27 mouse cellular contexts compared by ENCODE assay signal in the genomic region with DNA sequence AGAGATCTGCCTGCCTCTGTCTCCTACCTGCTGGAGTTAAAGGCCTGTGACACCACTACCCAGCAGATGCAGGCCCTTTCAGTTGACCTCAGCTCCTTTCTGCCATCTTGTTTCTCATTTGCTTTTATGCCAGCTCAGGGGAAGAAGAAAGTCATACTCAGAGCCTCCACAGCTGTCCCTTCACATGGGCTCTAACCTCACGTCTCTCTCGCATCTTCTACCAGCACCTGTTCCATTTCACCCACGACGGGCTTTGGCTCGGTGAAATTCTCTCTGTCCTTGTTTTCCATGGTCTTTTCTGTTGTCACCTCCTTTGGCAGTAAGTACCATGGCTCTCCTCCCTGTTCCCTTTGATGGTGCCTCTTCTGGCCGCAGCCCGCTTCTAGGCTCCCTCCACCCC. TPM values are rescaled to one million over a fixed set of nuclear protein-coding genes. Genes with fewer than 3 reads are reported as not detected.
DNase-seq lines count a peak whose midpoint lies in the region; ATAC-seq and TF ChIP-seq lines count a peak whose summit lies in the region.
"Had no signal": no experiment of that assay in that cellular context is flagged by ENCODE, and none has a peak within 500 bp of the region (broad histone marks: within the 10 kb centered on the region; RNA-seq: fewer than 3 reads in every experiment).

No protein-coding gene starts in this region.

- ATAC-seq in heart, embryonic 12.5 days (ENCODE audit: insufficient number of reproducible peaks, low FRiP score): no peak
- no peak for ATAC-seq in embryonic facial prominence, embryonic 14.5 days (ENCODE audit: low read depth)
- ATAC-seq in intestine, postnatal 0 days: no peak
- ATAC-seq: forebrain, embryonic 14.5 days; hindbrain, embryonic 16.5 days; Patski had no signal

- 0 out of 2 replicates have a peak, but pooled peaks cover under 1% of the 10 kb centered on the region for H3K79me2 ChIP-seq in macrophage (ENCODE audit: inconsistent target)

- H3K4me3 ChIP-seq in heart, embryonic 10.5 days: no peak overlapping the region
- H3K4me3 ChIP-seq in heart, embryonic 12.5 days: no peak overlapping the region
- H3K4me3 ChIP-seq in bone marrow, adult 2 months (replicated peaks; ENCODE audit: control insufficient read depth, low read depth, low read length): no peak overlapping the region
- H3K4me3 ChIP-seq in embryonic facial prominence, embryonic 14.5 days (ENCODE audit: low read depth, low read length): no peak overlapping the region
- no peak overlapping the region for H3K4me3 ChIP-seq in macrophage (ENCODE audit: inconsistent target)
- H3K4me3 ChIP-seq in intestine, postnatal 0 days (ENCODE audit: low read depth, low read length): no peak overlapping the region
- H3K4me3 ChIP-seq: heart, adult 2 months; heart, embryonic 15.5 days; megakaryocyte, embryonic 14.5 days; midbrain, embryonic 12.5 days; neural tube, embryonic 13.5 days had no signal

- WGBS in heart, embryonic 10.5 days: 93% methylated on average over 7 of the region's 7 CpGs
- WGBS in heart, embryonic 12.5 days: 90% methylated on average over 7 of the region's 7 CpGs
- WGBS in bone marrow, adult 2 months: 93% methylated on average over 7 of the region's 7 CpGs
- 78% methylated on average over 7 of the region's 7 CpGs for WGBS in embryonic facial prominence, embryonic 14.5 days
- whole genome bisulfite sequencing in macrophage (ENCODE audit: missing documents): 100% methylated on average over 7 of the region's 7 CpGs
- 91% methylated on average over 7 of the region's 7 CpGs for WGBS in intestine, postnatal 0 days

- H3K27ac ChIP-seq in heart, embryonic 10.5 days: 0 out of 2 replicates have a peak overlapping the region, but pooled peaks have one; percentile 6
- no peak overlapping the region for H3K27ac ChIP-seq in heart, embryonic 12.5 days (ENCODE audit: poor library complexity, severe bottlenecking)
- peak overlapping the region; percentile 34; the same call in 1 of the 2 replicates for H3K27ac ChIP-seq in bone marrow, adult 2 months (ENCODE audit: control insufficient read depth, insufficient read depth, low read depth, low read length, poor library complexity)
- H3K27ac ChIP-seq in embryonic facial prominence, embryonic 14.5 days (replicated peaks; ENCODE audit: low read depth, low read length): peak overlapping the region; percentile 60; the same call in 1 of the 2 replicates
- H3K27ac ChIP-seq in macrophage: peak overlapping the region; percentile 81
- H3K27ac ChIP-seq in intestine, postnatal 0 days (ENCODE audit: low read depth, low read length): no peak overlapping the region
- H3K27ac ChIP-seq: heart, adult 2 months; heart, embryonic 15.5 days; midbrain, embryonic 12.5 days; neural tube, embryonic 13.5 days had no signal

- H3K4me1 ChIP-seq in heart, embryonic 10.5 days: peaks cover 74% of the 10 kb centered on the region
- peaks cover 74% of the 10 kb centered on the region for H3K4me1 ChIP-seq in heart, embryonic 12.5 days (replicated peaks)
- H3K4me1 ChIP-seq in bone marrow, adult 2 months (ENCODE audit: control insufficient read depth, insufficient read depth, low read length): peaks cover 4% of the 10 kb centered on the region; the same call in 1 of the 2 replicates
- H3K4me1 ChIP-seq in embryonic facial prominence, embryonic 14.5 days (ENCODE audit: control insufficient read depth, insufficient read depth, low read length): peaks cover 60% of the 10 kb centered on the region
- peaks cover 24% of the 10 kb centered on the region for H3K4me1 ChIP-seq in intestine, postnatal 0 days (replicated peaks; ENCODE audit: control insufficient read depth, insufficient read depth, low read length)

- H3K4me2 ChIP-seq in heart, embryonic 12.5 days: no peak overlapping the region
- H3K4me2 ChIP-seq in embryonic facial prominence, embryonic 14.5 days (ENCODE audit: low read depth, low read length): no peak overlapping the region
- H3K4me2 ChIP-seq in intestine, postnatal 0 days (replicated peaks; ENCODE audit: low read depth): no peak overlapping the region
- H3K4me2 ChIP-seq: heart, embryonic 15.5 days; liver, embryonic 11.5 days; midbrain, embryonic 12.5 days; neural tube, embryonic 13.5 days had no signal

- no peaks in the 10 kb centered on the region for H3K36me3 ChIP-seq in heart, embryonic 10.5 days
- H3K36me3 ChIP-seq in heart, embryonic 12.5 days: no peaks in the 10 kb centered on the region
- no peaks in the 10 kb centered on the region for H3K36me3 ChIP-seq in embryonic facial prominence, embryonic 14.5 days (ENCODE audit: control insufficient read depth, insufficient read depth, low read length)
- H3K36me3 ChIP-seq in macrophage (ENCODE audit: inconsistent target): no peaks in the 10 kb centered on the region
- no peaks in the 10 kb centered on the region for H3K36me3 ChIP-seq in intestine, postnatal 0 days (ENCODE audit: control insufficient read depth, insufficient read depth)
- H3K36me3 ChIP-seq: heart, embryonic 15.5 days; midbrain, embryonic 12.5 days; neural tube, embryonic 13.5 days had no signal

- no peak for DNase-seq in heart, embryonic 10.5 days (ENCODE audit: low spot score)
- no peak for DNase-seq in embryonic facial prominence, embryonic 14.5 days (ENCODE audit: low spot score)
- DNase-seq in adrenal gland, adult 18-20 months (ENCODE audit: low spot score in 2 of 2): no peak
- DNase-seq: adrenal gland, postnatal 36 days; cerebellum, adult 8-10 months; cerebellum, postnatal 36 days; heart, adult 2 months; kidney, adult 2 months; kidney, postnatal 10 days; layer of hippocampus, adult 9-11 months; lung, postnatal 36 days; retina, postnatal 1 day; right cerebral cortex, postnatal 14 days; thymus, adult 2 months; thymus, postnatal 36 days had no signal

- no peak for TF ChIP-seq POLR2A in bone marrow, adult 2 months (IDR thresholded peaks at IDR 0.05; ENCODE audit: borderline replicate concordance, control insufficient read depth, low read depth, low read length)

- H3K27me3 ChIP-seq in heart, embryonic 10.5 days (ENCODE audit: insufficient read depth, poor library complexity, severe bottlenecking): no peaks in the 10 kb centered on the region
- no peaks in the 10 kb centered on the region for H3K27me3 ChIP-seq in heart, embryonic 12.5 days (replicated peaks)
- H3K27me3 ChIP-seq in embryonic facial prominence, embryonic 14.5 days (replicated peaks; ENCODE audit: control insufficient read depth, insufficient read depth, low read length): no peaks in the 10 kb centered on the region
- H3K27me3 ChIP-seq in intestine, postnatal 0 days (replicated peaks; ENCODE audit: control insufficient read depth, insufficient read depth, low read length): no peaks in the 10 kb centered on the region
- H3K27me3 ChIP-seq: heart, embryonic 15.5 days; megakaryocyte, embryonic 14.5 days; neural tube, embryonic 13.5 days; Patski had no signal

- H3K9me3 ChIP-seq in heart, embryonic 10.5 days: no peaks in the 10 kb centered on the region
- H3K9me3 ChIP-seq in heart, embryonic 12.5 days (replicated peaks): no peaks in the 10 kb centered on the region
- H3K9me3 ChIP-seq in embryonic facial prominence, embryonic 14.5 days (ENCODE audit: control insufficient read depth, low read length): no peaks in the 10 kb centered on the region
- H3K9me3 ChIP-seq in intestine, postnatal 0 days (ENCODE audit: control insufficient read depth): no peaks in the 10 kb centered on the region
- H3K9me3 ChIP-seq: heart, embryonic 15.5 days; megakaryocyte, embryonic 14.5 days; midbrain, embryonic 12.5 days; neural tube, embryonic 13.5 days had no signal

- no peak for TF ChIP-seq CTCF in bone marrow, adult 2 months (IDR thresholded peaks at IDR 0.05; ENCODE audit: control insufficient read depth, insufficient read depth, low read length)
- TF ChIP-seq CTCF in intestine, postnatal 0 days (IDR thresholded peaks at IDR 0.05; ENCODE audit: low read depth): no peak

- H3K9ac ChIP-seq in heart, embryonic 12.5 days: no peak overlapping the region
- H3K9ac ChIP-seq in embryonic facial prominence, embryonic 14.5 days (ENCODE audit: low read depth, low read length): no peak overlapping the region
- H3K9ac ChIP-seq in intestine, postnatal 0 days (ENCODE audit: low read depth, low read length): no peak overlapping the region
- H3K9ac ChIP-seq: heart, embryonic 15.5 days; midbrain, embryonic 12.5 days; neural tube, embryonic 13.5 days had no signal

RNA-seq across cellular contexts. Expression of a gene that starts 9.1 kb away (rescaled TPM):
- 3.4 and 8.6 TPM in 2 replicates for polyA plus RNA-seq in heart, embryonic 10.5 days (2016; fragmentation: Nextera tagmentation; extraction: Ambion mirVana)
- polyA plus RNA-seq in heart, embryonic 12.5 days (2016; fragmentation: Nextera tagmentation; extraction: Ambion mirVana): 8.9 and 10.9 TPM in 2 replicates
- 10.4 and 18.8 TPM in 2 replicates for polyA plus RNA-seq in bone marrow, adult 2 months (2011; ENCODE audit: insufficient read depth, insufficient read length, low replicate concordance, missing spikeins)
- polyA plus RNA-seq in embryonic facial prominence, embryonic 14.5 days (2014; fragmentation: Nextera tagmentation; extraction: Ambion mirVana): 9.9 and 11.0 TPM in 2 replicates
- 100 to 1,000 TPM in 15 of 26 experiments, 10 to 100 TPM in 11; 37.6 to 232 (median 114) TPM for total RNA-seq in macrophage (2018; cell fraction: chromatin; rRNA removed)
- total RNA-seq in macrophage (2018; cell fraction: cytosol; rRNA removed): 100 to 1,000 TPM in 16 of 26 experiments, 10 to 100 TPM in 10; 68.0 to 298 (median 132) TPM
- total RNA-seq in macrophage (2018; cell fraction: nucleus; rRNA removed): 100 to 1,000 TPM in 22 of 26 experiments, 10 to 100 TPM in 4; 58.9 to 356 (median 241) TPM
- polyA plus RNA-seq in macrophage (2018): 24.7 to 56.1 TPM (median 49.7 TPM) in 3 replicates
- polyA plus RNA-seq in intestine, postnatal 0 days (2015; fragmentation: Nextera tagmentation; extraction: Ambion mirVana): 6.1 and 6.8 TPM in 2 replicates
- total RNA-seq in adrenal gland, adult 18-20 months (2021): 10 to 100 TPM in 1 of 2 experiments, 1 to 10 TPM in 1; 9.4 to 15.5 TPM

RNA-seq across cellular contexts. Expression of a gene that starts 56.3 kb away (rescaled TPM):
- polyA plus RNA-seq in heart, embryonic 10.5 days (2016; fragmentation: Nextera tagmentation; extraction: Ambion mirVana): 1.3 and 1.6 TPM in 2 replicates
- 3.9 and 4.2 TPM in 2 replicates for polyA plus RNA-seq in heart, embryonic 12.5 days (2016; fragmentation: Nextera tagmentation; extraction: Ambion mirVana)
- 0.70 and 1.1 TPM in 2 replicates for polyA plus RNA-seq in bone marrow, adult 2 months (2011; ENCODE audit: insufficient read depth, insufficient read length, low replicate concordance, missing spikeins)
- 6.8 and 7.9 TPM in 2 replicates for polyA plus RNA-seq in embryonic facial prominence, embryonic 14.5 days (2014; fragmentation: Nextera tagmentation; extraction: Ambion mirVana)
- total RNA-seq in macrophage (2018; cell fraction: chromatin; rRNA removed): 10 to 100 TPM in 7 of 26 experiments, 1 to 10 TPM in 16, under 1 TPM in 3; 0.58 to 18.6 (median 4.8) TPM
- total RNA-seq in macrophage (2018; cell fraction: cytosol; rRNA removed): 10 to 100 TPM; 15.6 to 30.1 (median 23.0) TPM
- total RNA-seq in macrophage (2018; cell fraction: nucleus; rRNA removed): 10 to 100 TPM in 19 of 26 experiments, 1 to 10 TPM in 7; 2.9 to 43.4 (median 14.7) TPM
- 15.5 to 37.2 TPM (median 30.0 TPM) in 3 replicates for polyA plus RNA-seq in macrophage (2018)
- 2.8 and 3.4 TPM in 2 replicates for polyA plus RNA-seq in intestine, postnatal 0 days (2015; fragmentation: Nextera tagmentation; extraction: Ambion mirVana)
- total RNA-seq in adrenal gland, adult 18-20 months (2021): 10 to 100 TPM; 24.9 to 32.1 TPM

Comparison
In these comparisons a context has a peak if more than half of its experiments do, and no peak if none do; other contexts are left out.
1. H3K27ac ChIP-seq: peak in heart, embryonic 10.5 days (single experiment), bone marrow, adult 2 months (single experiment), embryonic facial prominence, embryonic 14.5 days (single experiment) and macrophage (single experiment); none in heart, embryonic 12.5 days (single experiment) and intestine, postnatal 0 days (single experiment).